Mouse (Mus musculus) cerebellum, adult 18-20 months (tissue): Measurements from ENCODE around the gene Gm10037.

ENCODE experiments used
- DNase-seq, 2 experiments: peaks; one replicate each; pipeline ENCODE4 v3.0.0; 2021

Gene Gm10037

GRCm38 (mm10) chr13:67876699-67877254 is 45.9 kb downstream of the Gm10037 start:
- no peak for DNase-seq

- DNase-seq, result no peak
These were observed 53.1 kb downstream of the Gm10037 start for GRCm38 (mm10) chr13:67883966-67884365.
